Mouse (Mus musculus): ENCODE results near the gene Etfrf1. TPM values are rescaled to one million over a fixed set of nuclear protein-coding genes. Genes with fewer than 3 reads are reported as not detected.

Gene Etfrf1
- polyA plus RNA-seq (2015; fragmentation: Nextera tagmentation; extraction: Ambion mirVana), result 42.4 and 46.0 TPM in 2 replicates

DNA sequence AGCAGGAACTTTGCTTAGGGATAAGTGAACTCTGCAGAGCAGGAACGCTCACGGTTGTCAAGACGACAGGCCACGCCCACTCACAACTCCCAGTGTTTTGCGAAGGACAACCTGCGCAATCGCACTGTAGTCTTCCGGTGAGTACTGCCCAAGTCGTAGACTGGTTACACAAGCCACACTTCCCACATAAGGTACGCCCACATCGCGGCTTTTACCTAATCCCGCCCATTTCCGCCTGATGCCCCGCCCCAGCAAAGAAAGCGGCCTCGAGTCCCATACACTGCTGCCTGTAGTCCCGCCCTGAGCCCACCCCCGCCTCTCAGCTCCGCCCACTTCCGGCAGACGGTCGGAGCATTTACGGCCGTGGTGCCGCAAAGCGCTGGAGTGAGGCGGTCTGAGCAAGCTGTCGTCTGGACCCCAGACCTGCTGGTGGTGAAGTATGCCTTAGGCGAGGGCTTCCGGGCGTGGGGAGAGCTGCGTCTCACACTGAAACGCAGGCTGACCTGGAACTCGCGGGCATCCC is at the start of gene Etfrf1, which contains the start of gene Casc1:
Gene Etfrf1 (plus strand): TSS at position 319 of the 523 bp plus-strand sequence.
Gene Casc1 (minus strand): TSS at position 190 of the 523 bp plus-strand sequence.
- under 1% methylated on average over 36 of the region's 36 CpGs for WGBS
- peak within 1 kb of the TSS; percentile 72 for H3K4me3 ChIP-seq (ENCODE audit: low read length)

DNA sequence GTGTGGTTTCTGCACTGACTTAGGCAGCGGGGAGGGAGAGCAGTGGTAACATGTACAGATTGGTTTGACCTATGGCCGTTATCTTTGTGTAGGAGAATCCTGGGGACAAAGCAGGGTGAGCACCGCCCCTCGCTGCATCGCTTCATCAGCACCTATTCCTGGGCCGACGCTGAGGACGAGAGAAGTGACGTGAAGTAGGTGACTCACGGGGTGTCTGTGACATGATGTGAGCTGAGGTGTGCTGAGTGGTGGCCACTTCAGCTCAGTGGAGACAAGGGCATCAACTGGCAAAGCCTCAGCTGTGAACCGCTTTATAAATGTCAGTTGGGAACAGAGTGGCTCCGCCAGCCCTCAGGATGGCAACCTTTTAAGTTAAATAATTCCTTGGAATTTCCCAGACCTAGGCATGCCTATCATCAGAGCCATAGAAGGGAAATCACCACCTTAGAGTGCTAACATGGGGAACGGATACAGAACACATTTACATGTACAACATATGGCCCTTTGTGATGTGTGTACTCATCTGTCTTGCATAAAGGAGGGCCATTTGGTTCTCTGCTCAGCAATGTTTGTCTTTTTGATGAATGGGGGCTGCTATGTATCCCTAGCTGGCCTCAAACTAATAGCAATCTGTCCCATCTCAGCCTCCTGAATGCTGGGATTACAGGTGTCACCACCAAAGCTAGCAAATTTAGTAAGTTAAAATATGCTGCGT is 38.9 kb upstream of the Etfrf1 start:
- no peaks in the 10 kb centered on the region for H3K27me3 ChIP-seq (ENCODE audit: insufficient read depth, low read length)
- no peak for ATAC-seq (ENCODE audit: low FRiP score, low TSS enrichment)
- H3K36me3 ChIP-seq (ENCODE audit: insufficient read depth, low read length), result no peaks in the 10 kb centered on the region
- H3K4me1 ChIP-seq (ENCODE audit: insufficient read depth, low read length), result peaks cover 27% of the 10 kb centered on the region
- H3K9me3 ChIP-seq (ENCODE audit: low read length), result no peaks in the 10 kb centered on the region
- no peak overlapping the region for H3K4me3 ChIP-seq (ENCODE audit: low read length)
- H3K27ac ChIP-seq (ENCODE audit: low read length), result no peak overlapping the region
- WGBS, result 79% methylated on average over 14 of the region's 14 CpGs
- no peak overlapping the region for H3K9ac ChIP-seq (replicated peaks; ENCODE audit: low read length)
- H3K4me2 ChIP-seq (replicated peaks; ENCODE audit: low read depth, low read length), result no peak overlapping the region

More for the DNA sequence above, at the start of gene Etfrf1, which contains the start of gene Casc1:
- Histone ChIP-seq H3K9ac (replicated peaks; ENCODE audit: low read length) (peak within 1 kb of the TSS; percentile 87), H3K4me1 (ENCODE audit: insufficient read depth, low read length) (peaks cover 16% of the 10 kb centered on the region), H3K27me3 (ENCODE audit: insufficient read depth, low read length) (no peaks in the 10 kb centered on the region), H3K27ac (ENCODE audit: low read length) (peak within 1 kb of the TSS; percentile 98), H3K36me3 (ENCODE audit: insufficient read depth, low read length) (no peaks in the 10 kb centered on the region), H3K4me2 (replicated peaks; ENCODE audit: low read depth, low read length) (peak within 1 kb of the TSS; percentile 61), H3K9me3 (ENCODE audit: low read length) (no peaks in the 10 kb centered on the region)
- ATAC-seq (ENCODE audit: low FRiP score, low TSS enrichment), result peak; percentile 100

DNA sequence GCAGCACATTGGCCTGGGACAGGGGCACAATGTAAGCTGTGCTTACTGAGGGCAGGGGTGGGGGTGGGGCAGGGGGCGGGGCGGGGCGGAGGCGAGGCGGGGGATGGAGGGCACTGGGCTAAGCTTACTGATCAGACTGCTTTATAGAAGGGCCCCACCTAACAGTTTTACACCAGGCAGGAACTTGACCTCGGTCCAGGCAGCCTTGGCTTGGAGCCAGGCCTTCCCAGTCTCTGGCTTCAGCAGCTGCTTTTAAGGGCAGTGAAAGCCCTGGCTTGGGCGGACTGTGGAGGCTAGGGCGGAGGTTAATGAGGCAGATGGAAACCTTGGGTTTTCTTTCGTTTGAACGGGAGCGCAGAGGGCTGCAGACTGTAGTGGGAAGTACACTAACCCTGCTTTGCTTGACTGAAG is 37.1 kb upstream of the Etfrf1 start:
- WGBS, result 8% methylated on average over 9 of the region's 11 CpGs
- H3K9me3 ChIP-seq (ENCODE audit: low read length), result no peaks in the 10 kb centered on the region
- peak; percentile 90 for ATAC-seq (ENCODE audit: low FRiP score, low TSS enrichment)
- no peaks in the 10 kb centered on the region for H3K27me3 ChIP-seq (ENCODE audit: insufficient read depth, low read length)
- H3K27ac ChIP-seq (ENCODE audit: low read length), result no peak overlapping the region
- H3K4me1 ChIP-seq (ENCODE audit: insufficient read depth, low read length), result peaks cover 27% of the 10 kb centered on the region
- no peak overlapping the region for H3K4me3 ChIP-seq (ENCODE audit: low read length)
- H3K4me2 ChIP-seq (replicated peaks; ENCODE audit: low read depth, low read length), result peak overlapping the region; percentile 36
- H3K9ac ChIP-seq (replicated peaks; ENCODE audit: low read length), result peak overlapping the region; percentile 32; the same call in 1 of the 2 replicates
- no peaks in the 10 kb centered on the region for H3K36me3 ChIP-seq (ENCODE audit: insufficient read depth, low read length)

DNA sequence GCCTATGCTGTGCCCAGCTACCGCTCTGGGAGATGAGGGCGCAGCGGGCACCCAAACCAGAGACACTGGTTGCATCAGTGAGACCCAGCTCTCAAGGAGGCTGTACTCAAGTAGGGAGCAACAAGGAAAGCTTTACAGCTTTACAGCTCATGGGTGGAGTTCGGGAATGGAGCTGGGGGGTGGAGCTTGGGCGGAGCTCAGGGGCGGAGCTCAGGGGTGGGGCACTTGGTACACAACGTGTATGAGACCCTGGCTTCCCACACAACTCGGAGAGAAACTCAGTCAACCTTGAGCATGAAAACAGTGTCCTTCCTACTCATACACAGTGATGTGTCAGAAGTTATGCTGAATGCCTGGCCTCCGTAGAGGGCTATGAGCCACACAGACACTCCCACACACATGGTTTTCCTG is 35.4 kb upstream of the Etfrf1 start:
- no peak overlapping the region for H3K4me3 ChIP-seq (ENCODE audit: low read length)
- peaks cover 27% of the 10 kb centered on the region for H3K4me1 ChIP-seq (ENCODE audit: insufficient read depth, low read length)
- ATAC-seq (ENCODE audit: low FRiP score, low TSS enrichment), result peak; percentile 46
- H3K36me3 ChIP-seq (ENCODE audit: insufficient read depth, low read length), result no peaks in the 10 kb centered on the region
- 26% methylated on average over 9 of the region's 9 CpGs for WGBS
- no peak overlapping the region for H3K9ac ChIP-seq (replicated peaks; ENCODE audit: low read length)
- H3K27ac ChIP-seq (ENCODE audit: low read length), result no peak overlapping the region
- no peaks in the 10 kb centered on the region for H3K9me3 ChIP-seq (ENCODE audit: low read length)
- H3K27me3 ChIP-seq (ENCODE audit: insufficient read depth, low read length), result no peaks in the 10 kb centered on the region
- H3K4me2 ChIP-seq (replicated peaks; ENCODE audit: low read depth, low read length), result peak overlapping the region; percentile 29

DNA sequence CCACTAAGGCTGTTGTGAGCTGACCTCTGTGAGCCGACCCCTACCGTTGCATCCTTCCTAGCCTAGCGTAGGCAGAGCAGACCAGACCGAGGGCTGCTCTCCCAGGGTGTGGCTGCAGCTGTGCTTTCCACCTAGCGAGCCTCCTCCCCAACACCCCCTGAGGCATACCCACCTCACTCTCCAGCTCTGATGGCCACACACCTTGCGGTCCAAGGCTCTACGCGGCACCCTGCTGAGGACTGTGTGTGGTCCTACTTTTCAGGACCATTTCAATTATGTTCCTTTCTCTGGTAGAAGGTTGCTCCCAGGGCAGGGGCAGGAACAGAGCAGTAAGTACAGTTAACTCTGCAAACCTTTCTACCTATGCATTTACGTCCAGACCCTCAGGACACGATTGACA is 34.5 kb upstream of the Etfrf1 start:
- Histone ChIP-seq H3K27ac (ENCODE audit: low read length) (no peak overlapping the region), H3K4me1 (ENCODE audit: insufficient read depth, low read length) (peaks cover 27% of the 10 kb centered on the region), H3K9me3 (ENCODE audit: low read length) (no peaks in the 10 kb centered on the region), H3K27me3 (ENCODE audit: insufficient read depth, low read length) (no peaks in the 10 kb centered on the region), H3K9ac (replicated peaks; ENCODE audit: low read length) (no peak overlapping the region), H3K36me3 (ENCODE audit: insufficient read depth, low read length) (no peaks in the 10 kb centered on the region), H3K4me3 (ENCODE audit: low read length) (no peak overlapping the region), H3K4me2 (replicated peaks; ENCODE audit: low read depth, low read length) (no peak overlapping the region)
- ATAC-seq (ENCODE audit: low FRiP score, low TSS enrichment), result 0 out of 2 replicates have a peak, but pooled peaks have one; percentile 7
- WGBS, result 57% methylated on average over 10 of the region's 10 CpGs

DNA sequence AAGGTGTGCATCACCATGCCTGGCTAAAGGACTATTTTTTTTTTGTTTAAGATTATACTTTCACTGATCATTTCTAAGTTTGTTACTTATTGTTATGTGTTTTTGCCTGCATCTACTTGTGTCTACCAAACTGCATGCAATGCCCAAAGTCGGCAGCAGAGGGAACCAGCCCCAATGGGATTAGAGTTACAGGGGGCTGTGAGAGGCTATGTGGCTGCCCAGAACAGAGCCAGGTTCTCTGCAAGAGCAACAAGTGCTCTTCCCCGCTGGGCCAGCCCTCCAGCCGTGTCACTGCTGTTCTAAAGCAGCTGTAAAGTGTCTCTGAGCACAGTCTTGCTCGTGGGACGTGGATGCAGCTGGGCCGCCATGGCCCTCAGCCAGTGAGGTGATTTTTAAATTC is 31.3 kb upstream of the Etfrf1 start:
- Histone ChIP-seq H3K27me3 (ENCODE audit: insufficient read depth, low read length) (no peaks in the 10 kb centered on the region), H3K4me2 (replicated peaks; ENCODE audit: low read depth, low read length) (no peak overlapping the region), H3K27ac (ENCODE audit: low read length) (no peak overlapping the region), H3K9me3 (ENCODE audit: low read length) (no peaks in the 10 kb centered on the region), H3K9ac (replicated peaks; ENCODE audit: low read length) (no peak overlapping the region), H3K4me1 (ENCODE audit: insufficient read depth, low read length) (peaks cover 13% of the 10 kb centered on the region), H3K36me3 (ENCODE audit: insufficient read depth, low read length) (no peaks in the 10 kb centered on the region), H3K4me3 (ENCODE audit: low read length) (no peak overlapping the region)
- peak; percentile 44; the same call in 1 of the 2 replicates for ATAC-seq (ENCODE audit: low FRiP score, low TSS enrichment)
- 22% methylated on average over 6 of the region's 6 CpGs for WGBS

DNA sequence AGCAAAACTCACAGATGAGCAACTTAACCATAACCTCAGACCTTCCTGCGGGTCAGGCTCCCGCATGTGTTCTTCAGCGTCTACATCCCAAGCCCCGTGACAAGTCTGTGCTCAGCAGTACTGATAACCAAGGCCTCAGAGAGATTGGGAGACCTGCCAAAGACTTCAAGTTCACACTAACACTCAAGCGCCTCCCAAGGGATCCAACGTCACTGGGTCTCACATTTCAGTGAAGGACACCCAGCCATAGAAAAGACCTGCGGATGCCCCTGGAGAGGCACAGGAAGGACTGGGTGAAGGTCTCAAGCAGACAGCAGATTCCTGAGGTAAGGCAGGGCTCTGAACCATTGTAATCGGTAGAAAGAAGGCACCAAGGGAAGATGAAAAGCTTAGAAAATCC is 28.9 kb upstream of the Etfrf1 start:
- Histone ChIP-seq H3K4me3 (ENCODE audit: low read length) (no peak overlapping the region), H3K4me1 (ENCODE audit: insufficient read depth, low read length) (no peaks in the 10 kb centered on the region), H3K27ac (ENCODE audit: low read length) (no peak overlapping the region), H3K27me3 (ENCODE audit: insufficient read depth, low read length) (no peaks in the 10 kb centered on the region), H3K9ac (replicated peaks; ENCODE audit: low read length) (no peak overlapping the region), H3K4me2 (replicated peaks; ENCODE audit: low read depth, low read length) (no peak overlapping the region), H3K36me3 (ENCODE audit: insufficient read depth, low read length) (no peaks in the 10 kb centered on the region), H3K9me3 (ENCODE audit: low read length) (no peaks in the 10 kb centered on the region)
- no peak for ATAC-seq (ENCODE audit: low FRiP score, low TSS enrichment)
- 63% methylated on average over 8 of the region's 8 CpGs for WGBS

DNA sequence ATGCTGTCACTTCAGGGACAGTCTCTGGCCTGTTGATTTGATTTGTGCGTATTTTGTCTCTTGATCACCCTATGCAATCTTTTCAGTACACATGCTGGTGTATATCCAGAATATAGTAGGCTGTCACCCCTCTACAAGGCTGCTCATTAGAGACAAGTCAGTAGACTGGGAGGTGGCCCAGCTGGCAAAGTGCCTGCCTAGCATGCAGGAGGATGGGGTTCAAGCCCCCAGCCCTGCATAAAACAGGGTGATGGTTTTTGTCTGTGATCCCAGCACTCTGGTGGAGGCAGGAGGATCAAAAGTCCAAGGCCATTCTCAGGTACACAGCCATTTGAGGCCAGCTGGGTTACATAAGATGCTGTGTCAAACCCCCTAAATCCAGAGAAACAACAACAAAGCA is 24.8 kb upstream of the Etfrf1 start:
- Histone ChIP-seq H3K4me2 (replicated peaks; ENCODE audit: low read depth, low read length) (no peak overlapping the region), H3K9ac (replicated peaks; ENCODE audit: low read length) (no peak overlapping the region), H3K27ac (ENCODE audit: low read length) (no peak overlapping the region), H3K27me3 (ENCODE audit: insufficient read depth, low read length) (no peaks in the 10 kb centered on the region), H3K4me1 (ENCODE audit: insufficient read depth, low read length) (no peaks in the 10 kb centered on the region), H3K9me3 (ENCODE audit: low read length) (no peaks in the 10 kb centered on the region), H3K4me3 (ENCODE audit: low read length) (no peak overlapping the region), H3K36me3 (ENCODE audit: insufficient read depth, low read length) (no peaks in the 10 kb centered on the region)
- no peak for ATAC-seq (ENCODE audit: low FRiP score, low TSS enrichment)
- WGBS, result 97% methylated on average over 1 of the region's 1 CpGs

DNA sequence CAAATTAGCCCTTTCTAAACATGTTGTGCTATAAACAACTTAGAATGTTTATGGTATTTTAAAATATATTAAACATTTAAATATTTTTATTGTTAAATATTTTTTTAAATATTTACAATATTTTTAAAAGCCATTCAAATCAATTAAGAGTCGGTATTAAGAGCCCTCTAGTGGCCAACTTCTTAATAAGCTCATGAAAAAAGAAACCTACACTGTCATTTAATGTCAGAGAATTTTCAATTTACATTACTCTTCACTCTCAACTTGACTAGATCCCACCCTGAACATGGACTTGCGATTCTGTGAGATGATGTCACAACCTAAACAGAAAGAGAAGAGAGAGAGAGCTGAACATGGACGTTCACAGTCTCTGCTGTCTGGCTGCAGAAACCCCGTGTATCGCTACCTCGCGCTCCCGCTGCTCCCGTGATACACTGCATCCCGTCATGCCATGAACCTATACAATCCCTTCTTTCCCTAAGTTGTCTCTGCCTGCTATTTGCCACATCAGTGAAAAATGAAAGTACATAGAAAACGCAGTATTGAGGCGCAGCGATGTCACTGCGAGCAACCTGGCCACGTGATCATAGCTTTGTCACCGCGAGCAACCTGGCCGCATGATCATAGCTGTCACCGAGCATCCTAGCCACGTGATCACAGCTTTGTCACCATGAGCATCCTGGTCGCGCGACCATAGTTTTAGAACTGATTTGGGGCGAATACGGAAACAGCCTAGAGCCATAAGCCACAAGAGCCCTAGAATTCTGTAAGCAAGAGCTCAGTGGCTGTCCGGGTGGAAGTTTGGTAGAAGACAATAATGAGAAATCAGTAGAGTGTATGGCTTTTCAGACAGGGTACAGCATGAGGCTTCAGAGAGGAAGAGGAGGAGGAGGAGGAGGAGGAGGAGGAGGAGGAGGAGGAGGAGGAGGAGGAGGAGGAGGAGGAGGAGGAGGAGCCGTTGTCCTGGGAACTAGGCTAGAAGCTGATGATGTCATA is 23.5 kb upstream of the Etfrf1 start:
- 50% methylated on average over 27 of the region's 27 CpGs for WGBS
- Histone ChIP-seq H3K4me3 (ENCODE audit: low read length) (peak overlapping the region; percentile 37), H3K27ac (ENCODE audit: low read length) (no peak overlapping the region), H3K27me3 (ENCODE audit: insufficient read depth, low read length) (no peaks in the 10 kb centered on the region), H3K36me3 (ENCODE audit: insufficient read depth, low read length) (no peaks in the 10 kb centered on the region), H3K9me3 (ENCODE audit: low read length) (no peaks in the 10 kb centered on the region), H3K4me2 (replicated peaks; ENCODE audit: low read depth, low read length) (peak overlapping the region; percentile 56), H3K4me1 (ENCODE audit: insufficient read depth, low read length) (no peaks in the 10 kb centered on the region), H3K9ac (replicated peaks; ENCODE audit: low read length) (peak overlapping the region; percentile 24)
- no peak for ATAC-seq (ENCODE audit: low FRiP score, low TSS enrichment)

All from kidney, embryonic 16.5 days (tissue).